Mouse (Mus musculus) neutrophil, adult 59 days (primary cell): ENCODE measurements around the gene Ebf3. TPM values are rescaled to one million over a fixed set of nuclear protein-coding genes. Genes with fewer than 3 reads are reported as not detected.

ENCODE experiments used
- total RNA-seq, 2 experiments: library from RNA; stranded (reverse); gene quantifications; 1 replicate in 1 of 2; 2 replicates in 1 of 2; pipeline ENCODE4 v1.2.4; 2023

Ebf3 gene
- total RNA-seq = under 1 TPM; 0.20 to 0.26 TPM

DNA sequence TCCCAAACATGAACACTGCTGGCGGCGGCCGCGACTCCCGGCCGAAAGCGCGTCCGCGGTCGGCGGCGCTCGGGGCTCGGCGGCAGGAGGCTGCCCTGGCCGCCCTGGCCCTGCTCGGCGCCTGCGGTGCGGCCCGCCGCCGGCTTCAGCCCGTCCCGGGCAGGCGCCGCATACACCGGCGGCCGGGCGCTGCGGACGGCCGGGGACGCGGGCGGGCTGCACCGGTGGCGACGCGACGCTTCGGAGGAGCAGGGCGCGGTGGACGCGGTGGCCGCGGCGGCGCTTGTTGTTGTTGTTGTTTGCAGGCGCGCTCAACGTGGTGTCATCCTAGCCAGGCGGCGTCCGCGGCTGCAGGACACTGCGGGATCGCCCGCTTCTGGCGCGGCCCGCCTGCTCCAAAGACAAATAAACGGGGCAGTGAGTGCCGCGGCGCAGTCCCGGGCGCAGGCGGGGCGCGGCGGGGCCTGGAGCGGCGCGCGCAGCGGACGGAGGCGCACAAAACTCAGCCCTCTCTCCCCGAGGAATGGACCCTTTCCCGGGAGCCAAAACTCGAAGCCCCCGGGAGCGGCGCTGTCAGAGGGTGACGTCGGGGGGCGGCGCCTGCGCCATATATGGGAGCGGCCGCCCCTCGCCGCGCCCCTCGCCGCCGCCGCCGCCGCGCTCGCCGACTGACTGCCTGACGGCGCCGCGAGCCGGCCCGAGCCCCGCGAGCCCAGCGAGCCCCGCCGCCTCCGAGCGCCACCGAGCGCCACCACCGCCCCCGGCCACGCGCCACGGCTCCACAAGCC is at the start of gene Ebf3:
TSS of gene Ebf3 (minus strand) at position 542 of the 788 bp plus-strand sequence.

Other genes starting within 250 kb of the Ebf3 start
- gene 9430038I01Rik, start 96.3 kb upstream of the Ebf3 start, total RNA-seq = 10 to 100 TPM in 1 of 2 experiments, 1 to 10 TPM in 1; 8.9 to 11.8 TPM
- 10 to 100 TPM; 29.1 to 32.0 TPM for gene Glrx3, start 123.2 kb upstream of the Ebf3 start, total RNA-seq